Mouse (Mus musculus) erythroblast, embryonic 14.5 days (primary cell): ENCODE results near the gene Plekha3.

Source experiments
- GATA1 ChIP-seq: IDR thresholded peaks from 2 replicates; pipeline ENCODE4 v1.6.1; 2012; ENCODE audit warnings: low read length, inconsistent platforms, mixed read lengths
- TAL1 ChIP-seq: IDR thresholded peaks from 3 replicates; pipeline ENCODE4 v1.6.1; 2012; ENCODE audit warnings: low read length, inconsistent platforms, mixed read lengths

GRCm38 (mm10) chr2:76676401-76677226 lies 1.5 kb downstream of the Plekha3 start:
- TF ChIP-seq GATA1 (no peak), TAL1 (no peak)
